Mouse (Mus musculus): ENCODE measurements around the gene Pbdc1. TPM values are rescaled to one million over a fixed set of nuclear protein-coding genes. Genes with fewer than 3 reads are reported as not detected.

Gene Pbdc1
- 22.5 and 25.5 TPM in 2 replicates for polyA plus RNA-seq (2021; fragmentation: Nextera tagmentation)
- long read RNA-seq, experiment 1, transcript Pbdc1-202 (6 exons, 1,239 nt), result minor isoform, 8 of 40 reads
- long read RNA-seq, experiment 1, transcript Pbdc1-201 (6 exons, 2,638 nt), result major isoform, 19 of 40 reads
- long read RNA-seq, experiment 1, partial matches to known transcripts, result 2 of 40 reads
- long read RNA-seq, experiment 1, other reads (novel, unspliced or antisense), result 11 of 40 reads
- long read RNA-seq, experiment 2, transcript Pbdc1-202 (6 exons, 1,239 nt), result minor isoform, 6 of 57 reads
- long read RNA-seq, experiment 2, transcript Pbdc1-201 (6 exons, 2,638 nt), result major isoform, 30 of 57 reads
- long read RNA-seq, experiment 2, partial matches to known transcripts, result 2 of 57 reads
- long read RNA-seq, experiment 2, other reads (novel, unspliced or antisense), result 19 of 57 reads

DNA sequence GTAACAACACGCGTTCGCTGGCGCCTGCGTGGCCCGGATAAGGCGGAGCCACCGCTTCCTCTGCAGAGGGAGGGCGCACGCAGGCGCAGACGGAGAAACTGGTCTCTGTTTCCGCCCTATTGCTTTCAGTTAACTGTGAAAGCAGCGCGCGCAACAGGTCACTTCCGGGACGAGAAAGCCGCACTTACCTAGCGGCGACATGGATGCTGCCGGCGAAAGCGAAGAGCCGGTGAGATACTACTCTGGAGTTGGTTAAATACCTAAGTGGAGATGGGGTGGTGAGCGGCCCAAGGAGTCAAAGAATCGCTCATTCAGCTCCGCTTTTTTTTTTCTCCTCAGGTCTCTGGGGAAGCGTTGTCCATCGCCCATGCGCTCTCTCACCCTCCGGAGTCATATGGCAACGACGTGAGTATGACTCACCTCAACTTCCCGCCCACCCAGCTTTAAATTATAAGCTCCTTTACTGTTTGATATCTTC, at the start of gene Pbdc1:
TSS of gene Pbdc1 (plus strand) at position 142 of the 478 bp plus-strand sequence.

DNA sequence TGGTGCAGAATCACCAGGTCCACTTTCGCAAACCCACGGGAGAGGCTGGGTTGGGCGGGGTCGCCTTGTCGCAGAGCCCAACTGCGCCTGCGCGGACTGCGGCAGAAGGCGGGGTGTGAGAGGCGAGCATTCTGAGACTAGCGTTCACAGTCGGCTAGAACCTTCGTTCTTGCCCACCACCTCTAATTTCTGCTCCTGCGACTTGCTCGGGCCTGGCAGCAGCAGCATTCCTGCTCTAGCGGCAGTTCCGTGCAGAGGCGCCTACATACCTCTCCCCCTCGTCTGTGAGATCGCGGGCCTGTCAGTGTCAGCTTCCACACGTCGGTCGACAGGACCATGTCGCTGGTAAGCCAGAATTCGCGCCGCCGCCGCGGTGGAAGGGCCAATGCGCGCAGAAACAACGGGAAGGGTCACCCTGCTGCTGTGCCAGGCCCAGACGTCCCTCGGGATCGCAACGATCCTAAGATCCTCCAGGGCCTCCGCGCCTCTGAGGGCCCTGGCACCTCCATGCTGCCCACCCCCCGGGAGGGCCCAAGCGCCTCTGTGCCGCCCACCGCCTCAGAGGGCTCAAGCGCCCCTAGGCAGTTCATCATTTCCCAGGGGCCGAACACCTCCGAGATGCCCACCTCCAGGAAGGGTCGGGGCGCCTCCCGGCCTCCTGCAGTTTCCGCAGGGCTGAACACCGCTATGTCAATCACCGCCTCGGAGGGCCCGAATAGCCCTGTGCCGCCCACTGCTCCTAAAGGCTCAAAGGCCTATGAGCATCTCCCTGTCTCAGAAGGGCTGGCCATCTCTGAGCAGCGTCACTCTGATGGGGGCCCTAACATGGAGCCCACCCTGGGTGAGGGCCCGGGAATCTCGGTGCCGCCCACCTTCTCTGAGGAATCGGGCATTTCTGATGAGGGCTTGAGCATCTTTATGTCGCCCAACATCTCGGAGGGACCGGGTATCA, 41.0 kb downstream of the Pbdc1 start, which contains the start of gene Magee1:
TSS of gene Magee1 (plus strand) at position 104 of the 952 bp plus-strand sequence.

Other genes starting within 250 kb of the Pbdc1 start
- gene Magee2, start 222.5 kb upstream of the Pbdc1 start, polyA plus RNA-seq (2021; fragmentation: Nextera tagmentation), result 5.0 and 6.4 TPM in 2 replicates
- gene Magee1, start 40.6 kb downstream of the Pbdc1 start, polyA plus RNA-seq (2021; fragmentation: Nextera tagmentation), result 25.7 and 28.5 TPM in 2 replicates